Mouse (Mus musculus) 3T3-L1 (cell line): ENCODE measurements around the gene Trdmt1.
A peak's percentile ranks its signal among the peaks of the same experiment; 100 is the strongest.

Source experiments
- DNase-seq: peaks from one replicate; pipeline ENCODE4 v3.0.0-alpha.2; 2015; ENCODE audit warnings: low read depth, low spot score

Gene Trdmt1

DNA sequence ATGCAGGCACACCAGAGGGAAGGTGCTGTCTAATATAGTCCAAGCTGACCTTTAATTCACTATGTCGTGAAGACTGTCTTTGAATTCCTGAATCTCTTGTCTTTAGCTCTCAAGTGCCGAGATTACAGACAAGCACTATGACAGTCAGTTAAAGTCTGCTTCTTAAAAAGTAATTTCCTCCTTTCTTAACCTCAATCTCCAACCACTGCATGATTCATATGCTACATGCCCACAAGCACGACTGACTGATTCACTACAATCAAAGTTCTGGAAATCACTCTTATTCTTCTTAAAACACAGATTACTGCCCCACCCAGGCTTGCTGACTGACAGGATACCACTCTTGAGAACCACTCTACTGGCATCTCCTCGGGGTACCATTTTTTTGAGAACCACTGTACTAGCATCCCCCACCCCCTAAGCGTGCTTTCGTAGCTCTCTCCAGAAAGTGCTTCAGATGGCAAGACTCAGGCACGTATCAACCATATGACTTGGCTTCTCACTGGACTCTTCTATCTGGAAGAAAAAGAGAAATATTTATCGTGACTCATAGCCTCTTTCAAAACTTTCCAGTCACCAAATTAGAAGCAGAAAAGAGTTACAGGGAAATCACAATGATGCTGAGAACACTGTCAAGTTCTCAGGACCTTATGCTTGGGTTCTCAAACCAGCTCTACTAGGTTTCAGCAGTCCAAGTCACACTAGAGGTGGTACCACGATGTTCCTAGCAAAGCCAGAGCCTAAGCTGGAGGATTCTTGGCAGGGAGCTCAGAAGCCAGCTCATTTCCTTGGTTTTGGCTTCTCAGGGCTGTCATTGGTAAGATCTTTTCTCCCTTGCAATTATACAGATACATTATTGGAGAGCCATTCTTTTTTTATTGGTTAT lies 12.9 kb upstream of the Trdmt1 start:
- DNase-seq: peak; percentile 90

- peak; percentile 91 for DNase-seq
Observed at GRCm38 (mm10) chr2:13556239-13556638, 11.8 kb upstream of the Trdmt1 start.

DNA sequence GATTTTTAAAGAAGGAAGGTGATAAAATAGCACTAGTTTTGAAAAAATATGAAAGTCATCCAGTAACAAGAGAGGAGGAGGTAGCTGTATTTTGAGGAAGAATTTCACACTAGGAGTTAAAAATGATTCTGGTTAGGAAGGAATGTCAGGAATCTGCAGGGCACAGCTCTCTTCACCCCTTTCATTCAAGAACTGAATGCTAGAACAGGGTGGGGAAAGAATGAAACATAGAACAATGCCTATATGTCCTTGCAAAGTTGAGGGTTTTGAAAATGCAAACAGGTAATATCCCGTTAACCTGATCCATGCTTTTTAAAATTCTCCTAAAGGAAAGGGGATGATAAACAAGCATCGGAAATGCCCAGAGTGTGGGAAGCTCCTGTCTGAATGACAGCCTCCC lies 9.5 kb upstream of the Trdmt1 start:
- peak; percentile 73 for DNase-seq

- DNase-seq: no peak
Observed at GRCm38 (mm10) chr2:13548749-13549148, 4.3 kb upstream of the Trdmt1 start.

GRCm38 (mm10) chr2:13543519-13544124 lies 846 bp downstream of the Trdmt1 start:
- peak; percentile 26 for DNase-seq

- DNase-seq: no peak
Observed at GRCm38 (mm10) chr2:13539860-13540259, 4.6 kb downstream of the Trdmt1 start.

DNA sequence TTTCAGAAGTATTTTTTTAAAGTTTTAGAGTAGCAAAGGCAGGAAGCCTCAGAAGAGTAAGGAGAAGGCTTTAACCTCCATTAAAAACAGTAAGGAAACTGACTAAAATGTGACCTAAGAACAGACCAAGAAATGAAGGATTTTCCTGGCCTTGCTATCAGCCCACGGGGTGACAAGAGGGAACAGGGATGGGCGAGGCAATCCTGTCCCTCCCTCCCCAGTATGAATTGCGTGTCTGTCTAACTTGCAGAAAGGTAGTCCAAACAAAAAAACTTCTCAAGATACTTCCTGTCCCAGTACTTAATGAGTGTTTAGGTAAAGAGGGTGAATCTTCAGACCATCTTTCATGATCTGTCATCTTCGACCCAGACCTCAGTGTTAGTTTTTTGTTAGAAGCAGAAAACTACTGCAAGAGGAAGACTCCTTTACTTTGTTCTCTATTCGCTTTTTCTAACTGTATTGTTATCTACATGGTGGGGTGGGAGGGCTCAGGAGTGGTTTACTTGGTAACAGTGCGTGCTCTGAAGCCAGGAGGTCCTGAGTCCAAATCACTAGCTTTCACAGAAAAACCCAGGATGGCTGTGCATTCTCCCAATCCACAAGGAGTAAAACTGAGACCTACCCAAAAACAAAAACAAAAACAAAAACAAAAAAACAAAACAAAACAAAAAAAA lies 5.6 kb downstream of the Trdmt1 start:
- DNase-seq: no peak

DNA sequence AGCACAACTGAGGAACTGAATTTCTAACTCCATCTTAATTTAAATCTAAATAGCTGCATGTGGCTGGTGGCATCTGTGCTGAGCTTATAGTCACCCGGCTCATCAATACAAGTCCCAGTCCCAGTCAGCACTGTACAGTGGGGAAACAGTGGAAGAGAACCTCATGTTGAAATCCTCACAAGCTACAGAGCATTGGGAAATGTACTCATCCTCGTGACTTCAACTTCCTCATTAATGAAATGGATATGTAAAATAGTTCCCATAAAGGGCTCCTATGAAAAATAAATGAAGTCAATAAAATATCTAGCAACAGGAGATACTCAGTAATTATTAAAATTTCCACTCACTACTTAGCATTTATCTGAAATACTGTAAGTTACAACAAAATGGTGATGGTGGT lies 6.2 kb downstream of the Trdmt1 start:
- no peak for DNase-seq

DNA sequence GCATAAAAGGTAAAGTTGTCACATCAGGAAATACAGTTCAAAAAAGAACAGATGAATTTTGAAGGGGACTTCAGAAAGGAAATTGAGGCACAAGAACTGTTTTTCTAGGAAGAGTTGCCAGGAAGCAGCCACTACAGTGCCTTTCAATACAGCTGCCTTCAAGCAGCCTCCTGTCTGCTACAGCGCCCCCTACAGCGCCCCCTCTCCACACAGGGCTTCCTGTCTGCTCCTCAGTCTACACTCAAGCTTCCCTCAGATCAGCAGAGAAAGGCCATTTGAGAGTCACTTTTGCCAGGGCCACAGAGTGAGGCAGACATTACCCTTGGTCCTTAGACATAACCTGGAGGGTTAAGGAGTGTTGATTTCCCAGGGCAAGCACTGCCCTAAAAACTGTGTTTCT lies 6.7 kb downstream of the Trdmt1 start:
- no peak for DNase-seq

DNA sequence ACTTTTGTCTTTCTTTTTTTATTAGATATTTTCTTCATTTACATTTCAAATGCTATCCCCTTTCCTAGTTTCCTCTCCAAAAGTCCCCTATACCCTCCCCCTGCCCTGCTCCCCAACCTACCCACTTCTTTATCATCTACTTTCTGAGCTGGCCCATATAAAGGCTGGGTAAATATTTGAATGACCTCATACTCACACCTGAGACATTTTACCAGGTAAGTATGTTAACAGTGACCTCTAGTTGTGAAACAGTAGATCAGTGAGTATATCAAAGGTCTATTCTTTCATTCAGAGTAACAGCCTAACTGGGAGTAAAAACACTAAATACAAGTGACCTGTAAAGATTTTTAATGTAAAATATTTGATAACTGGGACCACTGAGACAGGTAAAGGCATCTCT lies 7.7 kb downstream of the Trdmt1 start:
- DNase-seq: no peak

GRCm38 (mm10) chr2:13530639-13531038 lies 13.8 kb downstream of the Trdmt1 start:
- DNase-seq: no peak

DNA sequence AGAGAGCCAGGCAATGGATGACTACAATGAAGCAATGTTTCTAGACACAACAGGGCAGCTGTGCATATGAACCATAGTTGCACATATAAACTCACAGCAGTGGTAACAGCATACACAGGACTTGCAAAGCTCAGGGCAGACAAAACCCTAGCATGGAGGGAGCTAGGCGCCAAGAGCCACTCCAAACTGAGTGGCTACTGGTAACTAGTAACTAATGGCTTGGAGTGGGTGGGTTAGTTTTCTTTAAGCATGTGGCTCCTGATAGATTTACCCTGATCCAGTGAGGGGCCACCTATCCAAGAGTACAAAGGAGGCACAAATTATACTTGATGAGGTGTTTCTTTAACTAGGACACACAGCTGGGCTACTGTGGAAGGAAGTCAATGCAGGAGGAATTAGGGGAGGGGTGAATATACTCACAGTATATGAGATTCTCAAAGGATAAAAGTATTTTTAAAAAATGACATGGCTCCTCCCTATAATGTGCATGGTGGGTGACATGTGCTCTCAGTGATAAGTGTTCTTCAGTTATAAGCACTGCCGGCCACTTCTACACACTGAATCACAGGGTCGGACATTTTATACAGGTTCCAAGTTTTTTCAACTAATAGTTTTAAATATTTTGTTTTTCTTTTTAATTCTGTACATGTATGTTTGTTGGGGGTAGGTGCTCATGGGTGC lies 15.1 kb downstream of the Trdmt1 start:
- DNase-seq: no peak

DNA sequence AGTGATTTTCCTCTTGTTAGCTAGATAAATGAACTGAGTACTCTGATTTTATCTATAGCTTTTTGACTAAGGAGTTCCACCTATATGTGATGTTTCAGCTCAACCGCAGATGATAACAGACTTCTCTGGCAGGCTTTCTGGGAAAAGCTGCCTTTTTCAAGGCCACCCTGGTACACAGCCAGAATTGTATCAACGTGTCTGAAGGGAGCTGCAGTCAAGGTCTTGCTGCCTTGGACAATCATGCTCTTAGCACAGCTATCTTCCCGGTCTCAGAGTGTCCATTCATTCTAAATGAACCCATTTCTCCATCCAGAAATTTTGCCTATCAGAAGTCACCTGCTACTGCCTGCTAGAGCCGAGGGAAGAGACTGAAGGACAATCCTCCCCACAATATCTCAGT lies 16.9 kb downstream of the Trdmt1 start:
- DNase-seq: no peak

DNA sequence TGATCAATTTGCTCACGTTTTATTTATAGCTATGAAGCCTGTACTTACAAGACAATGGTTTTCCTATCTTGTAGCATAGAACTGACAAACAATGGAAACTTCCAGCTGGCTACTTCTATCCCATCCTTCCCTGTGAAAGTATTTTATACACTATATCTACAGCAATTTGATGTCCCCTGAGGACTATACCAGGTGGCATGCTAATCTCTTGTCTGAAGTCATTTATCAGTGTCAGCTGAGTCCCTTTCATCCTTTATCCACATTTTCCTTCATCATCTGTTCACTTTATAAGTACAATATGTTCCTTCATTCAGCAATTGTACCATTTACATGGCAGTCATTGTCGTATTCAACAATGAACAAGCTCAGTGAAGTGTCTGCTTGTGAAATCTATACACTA lies 17.3 kb downstream of the Trdmt1 start:
- no peak for DNase-seq

- peak; percentile 56 for DNase-seq
Observed at GRCm38 (mm10) chr2:13526205-13526604, 18.3 kb downstream of the Trdmt1 start.

DNA sequence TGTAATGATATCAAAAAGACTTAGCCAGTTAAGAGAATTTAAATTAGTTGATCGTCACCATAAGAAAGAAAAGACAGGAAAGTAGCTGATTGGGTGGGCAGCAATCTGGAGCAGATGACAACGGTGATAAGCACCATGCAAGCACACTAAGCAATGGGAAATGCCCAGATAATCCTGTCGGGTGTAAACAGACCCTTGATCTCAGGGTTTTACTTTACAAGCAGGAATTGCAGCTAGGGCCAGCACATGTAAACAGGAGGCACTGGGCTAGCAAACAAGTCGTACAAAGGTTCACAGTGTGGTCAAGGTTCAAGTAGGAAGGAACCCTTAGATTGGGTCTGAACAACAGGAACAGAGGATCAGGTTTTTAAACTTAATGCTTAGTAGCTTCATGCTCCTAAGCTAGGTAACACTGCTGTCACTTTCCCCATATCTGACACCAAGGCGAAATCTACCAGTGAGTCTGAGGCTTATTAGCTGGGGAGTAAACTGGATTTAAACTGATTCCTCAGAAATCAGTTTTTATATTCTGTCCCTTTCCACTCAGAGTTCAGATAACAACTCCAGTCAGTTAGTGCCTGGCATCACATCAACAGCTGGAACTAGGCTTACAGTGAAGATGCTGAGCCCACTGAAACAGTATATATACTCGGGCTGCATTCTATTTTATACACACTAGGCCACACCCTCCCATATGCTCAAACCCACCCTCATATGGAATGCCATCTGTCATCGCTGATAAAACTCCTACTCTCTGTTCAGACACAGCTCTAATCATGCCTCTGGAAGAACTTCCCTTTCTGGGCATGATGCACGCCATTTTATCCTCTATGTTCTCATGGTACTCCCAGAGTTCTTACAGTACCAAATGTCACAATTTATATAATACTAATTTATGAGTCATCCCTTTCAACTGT lies 20.7 kb downstream of the Trdmt1 start:
- no peak for DNase-seq

DNA sequence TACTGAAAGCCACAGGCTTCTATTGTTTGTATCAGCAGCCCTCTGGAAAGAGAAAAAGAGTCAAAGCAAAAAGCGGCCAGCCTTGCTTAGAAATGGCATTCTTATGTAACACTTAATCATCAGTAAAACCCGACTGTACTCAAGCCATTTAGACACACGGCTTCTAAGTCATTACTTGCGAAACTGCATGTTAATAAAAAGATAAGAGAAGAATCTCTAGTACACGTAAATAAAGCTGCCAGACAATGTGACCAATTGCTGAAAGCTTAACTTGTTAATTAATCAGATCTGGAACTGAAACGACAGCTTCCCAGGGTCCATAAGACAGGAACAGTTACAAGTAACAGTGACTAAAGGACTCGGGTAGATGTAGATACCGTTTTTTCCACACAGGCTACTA lies 22.4 kb downstream of the Trdmt1 start:
- no peak for DNase-seq

- DNase-seq: no peak
Observed at GRCm38 (mm10) chr2:13514949-13515348, 29.5 kb downstream of the Trdmt1 start.

- DNase-seq: no peak
Observed at GRCm38 (mm10) chr2:13502717-13503116, 41.8 kb downstream of the Trdmt1 start.

- DNase-seq: no peak
Observed at GRCm38 (mm10) chr2:13501553-13501952, 42.9 kb downstream of the Trdmt1 start.
